Mouse (Mus musculus): ENCODE data around the gene Hist1h3c. TPM values are rescaled to one million over a fixed set of nuclear protein-coding genes. Genes with fewer than 3 reads are reported as not detected.
"Not testable (repeated sequence)": the region's sequence is repeated elsewhere in the genome, so short reads cannot be mapped to it uniquely, and the experiment has no call there.

The Hist1h3c gene
- polyA plus RNA-seq, 1 experiment from 2014 or later = 1.4 TPM

- Histone ChIP-seq H3K9me3 (ENCODE audit: control insufficient read depth) (no peaks in the 10 kb centered on the region), H3K27me3 (replicated peaks; ENCODE audit: control insufficient read depth, insufficient read depth, low read length) (no peaks in the 10 kb centered on the region), H3K9ac (ENCODE audit: low read depth, low read length) (no peak overlapping the region), H3K4me2 (replicated peaks; ENCODE audit: low read depth) (no peak overlapping the region), H3K27ac (ENCODE audit: low read depth, low read length) (no peak overlapping the region), H3K4me1 (replicated peaks; ENCODE audit: control insufficient read depth, insufficient read depth, low read length) (no peaks in the 10 kb centered on the region), H3K36me3 (ENCODE audit: control insufficient read depth, insufficient read depth) (no peaks in the 10 kb centered on the region), H3K4me3 (ENCODE audit: low read depth, low read length) (no peak overlapping the region)
- no peak for TF ChIP-seq CTCF (IDR thresholded peaks at IDR 0.05; ENCODE audit: low read depth)
- WGBS = 78% methylated on average over 4 of the region's 4 CpGs
- ATAC-seq = no peak
These were observed 36.7 kb downstream of the Hist1h3c start for GRCm38 (mm10) chr13:23708654-23709053.

- ATAC-seq = no peak
- H3K4me2 ChIP-seq (replicated peaks; ENCODE audit: low read depth) = no peak overlapping the region
These were observed 37.4 kb downstream of the Hist1h3c start for GRCm38 (mm10) chr13:23708041-23708440.

GRCm38 (mm10) chr13:23706771-23707170 is 38.6 kb downstream of the Hist1h3c start:
- Histone ChIP-seq H3K4me2 (replicated peaks; ENCODE audit: low read depth) (no peak overlapping the region), H3K4me3 (ENCODE audit: low read depth, low read length) (no peak overlapping the region), H3K27me3 (replicated peaks; ENCODE audit: control insufficient read depth, insufficient read depth, low read length) (no peaks in the 10 kb centered on the region), H3K9me3 (ENCODE audit: control insufficient read depth) (no peaks in the 10 kb centered on the region), H3K27ac (ENCODE audit: low read depth, low read length) (no peak overlapping the region), H3K9ac (ENCODE audit: low read depth, low read length) (no peak overlapping the region), H3K36me3 (ENCODE audit: control insufficient read depth, insufficient read depth) (no peaks in the 10 kb centered on the region), H3K4me1 (replicated peaks; ENCODE audit: control insufficient read depth, insufficient read depth, low read length) (no peaks in the 10 kb centered on the region)
- ATAC-seq = no peak
- WGBS = 90% methylated on average over 12 of the region's 12 CpGs
- no peak for TF ChIP-seq CTCF (IDR thresholded peaks at IDR 0.05; ENCODE audit: low read depth)

More at GRCm38 (mm10) chr13:23708041-23708440, 37.4 kb downstream of the Hist1h3c start:
- WGBS = 81% methylated on average over 4 of the region's 4 CpGs
- no peaks in the 10 kb centered on the region for H3K36me3 ChIP-seq (ENCODE audit: control insufficient read depth, insufficient read depth)
- no peak overlapping the region for H3K4me3 ChIP-seq (ENCODE audit: low read depth, low read length)
- no peak overlapping the region for H3K27ac ChIP-seq (ENCODE audit: low read depth, low read length)
- no peaks in the 10 kb centered on the region for H3K4me1 ChIP-seq (replicated peaks; ENCODE audit: control insufficient read depth, insufficient read depth, low read length)
- no peak for TF ChIP-seq CTCF (IDR thresholded peaks at IDR 0.05; ENCODE audit: low read depth)
- H3K9ac ChIP-seq (ENCODE audit: low read depth, low read length) = no peak overlapping the region
- H3K9me3 ChIP-seq (ENCODE audit: control insufficient read depth) = no peaks in the 10 kb centered on the region
- no peaks in the 10 kb centered on the region for H3K27me3 ChIP-seq (replicated peaks; ENCODE audit: control insufficient read depth, insufficient read depth, low read length)

- ATAC-seq = no peak
- no peaks in the 10 kb centered on the region for H3K27me3 ChIP-seq (replicated peaks; ENCODE audit: control insufficient read depth, insufficient read depth, low read length)
- H3K9me3 ChIP-seq (ENCODE audit: control insufficient read depth) = no peaks in the 10 kb centered on the region
- 90% methylated on average over 7 of the region's 7 CpGs for WGBS
- H3K4me1 ChIP-seq (replicated peaks; ENCODE audit: control insufficient read depth, insufficient read depth, low read length) = no peaks in the 10 kb centered on the region
- no peak for TF ChIP-seq CTCF (IDR thresholded peaks at IDR 0.05; ENCODE audit: low read depth)
- H3K27ac ChIP-seq (ENCODE audit: low read depth, low read length) = no peak overlapping the region
- H3K36me3 ChIP-seq (ENCODE audit: control insufficient read depth, insufficient read depth) = no peaks in the 10 kb centered on the region
- H3K4me2 ChIP-seq (replicated peaks; ENCODE audit: low read depth) = no peak overlapping the region
- H3K9ac ChIP-seq (ENCODE audit: low read depth, low read length) = no peak overlapping the region
- no peak overlapping the region for H3K4me3 ChIP-seq (ENCODE audit: low read depth, low read length)
These were observed 39.5 kb downstream of the Hist1h3c start for GRCm38 (mm10) chr13:23705751-23706356.

- WGBS = 58% methylated on average over 2 of the region's 2 CpGs
- H3K9ac ChIP-seq (ENCODE audit: low read depth, low read length); ATAC-seq; H3K9me3 ChIP-seq (ENCODE audit: control insufficient read depth); H3K4me1 ChIP-seq (replicated peaks; ENCODE audit: control insufficient read depth, insufficient read depth, low read length); H3K27me3 ChIP-seq (replicated peaks; ENCODE audit: control insufficient read depth, insufficient read depth, low read length); H3K4me2 ChIP-seq (replicated peaks; ENCODE audit: low read depth); H3K4me3 ChIP-seq (ENCODE audit: low read depth, low read length); H3K36me3 ChIP-seq (ENCODE audit: control insufficient read depth, insufficient read depth); H3K27ac ChIP-seq (ENCODE audit: low read depth, low read length): not testable (repeated sequence)
These were observed 42.6 kb downstream of the Hist1h3c start for GRCm38 (mm10) chr13:23702801-23703200.

- no peak for ATAC-seq
- 76% methylated on average over 4 of the region's 4 CpGs for WGBS
- no peaks in the 10 kb centered on the region for H3K4me1 ChIP-seq (replicated peaks; ENCODE audit: control insufficient read depth, insufficient read depth, low read length)
- no peaks in the 10 kb centered on the region for H3K9me3 ChIP-seq (ENCODE audit: control insufficient read depth)
- H3K4me3 ChIP-seq (ENCODE audit: low read depth, low read length) = no peak overlapping the region
- H3K27ac ChIP-seq (ENCODE audit: low read depth, low read length) = no peak overlapping the region
- H3K36me3 ChIP-seq (ENCODE audit: control insufficient read depth, insufficient read depth) = no peaks in the 10 kb centered on the region
- no peak for TF ChIP-seq CTCF (IDR thresholded peaks at IDR 0.05; ENCODE audit: low read depth)
- no peak overlapping the region for H3K4me2 ChIP-seq (replicated peaks; ENCODE audit: low read depth)
- H3K27me3 ChIP-seq (replicated peaks; ENCODE audit: control insufficient read depth, insufficient read depth, low read length) = no peaks in the 10 kb centered on the region
- no peak overlapping the region for H3K9ac ChIP-seq (ENCODE audit: low read depth, low read length)
These were observed 43.2 kb downstream of the Hist1h3c start for GRCm38 (mm10) chr13:23702220-23702619.

Data from intestine, postnatal 0 days (tissue).